Mouse (Mus musculus) gastrocnemius, postnatal 25 days (tissue): ENCODE results near the gene Trip11. TPM values are rescaled to one million over a fixed set of nuclear protein-coding genes. Genes with fewer than 3 reads are reported as not detected.

Source experiments
- DNase-seq: peaks from one replicate; pipeline ENCODE4 v3.0.0; 2022
- total RNA-seq, 2 experiments: library from RNA; stranded (reverse); gene quantifications; 1 replicate in 1 of 2; 2 replicates in 1 of 2; pipeline ENCODE4 v1.2.3; 2021

Trip11 gene
- total RNA-seq, 2 experiments from 2014 or later: 22.0 to 22.4 TPM

GRCm38 (mm10) chr12:101897113-101897512 lies 16.0 kb downstream of the Trip11 start:
- DNase-seq: no peak

- no peak for DNase-seq
Measured at GRCm38 (mm10) chr12:101893296-101893695, 19.8 kb downstream of the Trip11 start.

- no peak for DNase-seq
Measured at GRCm38 (mm10) chr12:101892832-101893231, 20.2 kb downstream of the Trip11 start.

- no peak for DNase-seq
Measured at GRCm38 (mm10) chr12:101891066-101891465, 22.0 kb downstream of the Trip11 start.

- no peak for DNase-seq
Measured at GRCm38 (mm10) chr12:101889351-101889750, 23.7 kb downstream of the Trip11 start.

GRCm38 (mm10) chr12:101888312-101888711 lies 24.8 kb downstream of the Trip11 start:
- DNase-seq: no peak

- DNase-seq: no peak
Measured at GRCm38 (mm10) chr12:101884926-101885325, 28.1 kb downstream of the Trip11 start.

GRCm38 (mm10) chr12:101876374-101876773 lies 36.7 kb downstream of the Trip11 start:
- no peak for DNase-seq

- DNase-seq: no peak
Measured at GRCm38 (mm10) chr12:101875107-101875506, 38.0 kb downstream of the Trip11 start.

GRCm38 (mm10) chr12:101862286-101862964 lies 50.6 kb downstream of the Trip11 start:
- DNase-seq: no peak

- DNase-seq: no peak
Measured at GRCm38 (mm10) chr12:101860256-101860655, 52.8 kb downstream of the Trip11 start.

GRCm38 (mm10) chr12:101858011-101858410 lies 55.1 kb downstream of the Trip11 start:
- DNase-seq: no peak

- DNase-seq: no peak
Measured at GRCm38 (mm10) chr12:101854336-101854735, 58.7 kb downstream of the Trip11 start.

- no peak for DNase-seq
Measured at GRCm38 (mm10) chr12:101851846-101852564, 61.1 kb downstream of the Trip11 start.

GRCm38 (mm10) chr12:101851314-101851713 lies 61.8 kb downstream of the Trip11 start:
- no peak for DNase-seq

GRCm38 (mm10) chr12:101836546-101837274 lies 76.4 kb downstream of the Trip11 start:
- DNase-seq: no peak

- no peak for DNase-seq
Measured at GRCm38 (mm10) chr12:101834715-101835114, 78.4 kb downstream of the Trip11 start.

GRCm38 (mm10) chr12:101833776-101834175 lies 79.3 kb downstream of the Trip11 start:
- no peak for DNase-seq

- no peak for DNase-seq
Measured at GRCm38 (mm10) chr12:101833115-101833506, 80.0 kb downstream of the Trip11 start.

- no peak for DNase-seq
Measured at GRCm38 (mm10) chr12:101832179-101833114, 80.6 kb downstream of the Trip11 start.

- DNase-seq: no peak
Measured at GRCm38 (mm10) chr12:101831221-101831620, 81.8 kb downstream of the Trip11 start.

GRCm38 (mm10) chr12:101823161-101823560 lies 89.9 kb downstream of the Trip11 start:
- no peak for DNase-seq
